Mouse (Mus musculus): ENCODE data around the gene Scgn. TPM values are rescaled to one million over a fixed set of nuclear protein-coding genes. Genes with fewer than 3 reads are reported as not detected.

The Scgn gene
- total RNA-seq (2021), result under 1 TPM; 0.26 to 0.58 TPM

GRCm38 (mm10) chr13:23990928-23991327, at the start of gene Scgn:
Scgn (minus strand) TSS chr13:23991214.
- peak; percentile 21 for DNase-seq
- intact Hi-C loops (cut with DNase I), result no loop called here

DNA sequence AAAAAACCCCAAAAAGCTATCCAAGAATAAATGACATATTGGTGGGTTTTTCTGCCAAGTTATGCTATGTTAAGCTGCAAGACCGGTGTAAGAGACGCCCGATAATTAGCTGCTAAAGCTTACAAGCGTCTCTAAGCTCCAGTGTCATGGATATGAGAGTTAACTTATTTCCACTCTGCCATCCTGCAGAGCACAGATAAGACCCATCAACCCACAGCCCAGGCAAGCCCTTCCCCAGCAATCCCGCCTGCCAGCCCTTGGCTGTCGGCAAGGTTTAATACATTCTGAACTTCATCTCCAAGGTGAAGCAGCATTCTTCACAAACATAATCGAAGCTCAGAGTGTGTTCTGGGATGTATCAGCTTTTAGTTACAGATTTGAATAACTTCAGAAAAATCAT, 49.2 kb upstream of the Scgn start:
- no peak for DNase-seq
- intact Hi-C loops (cut with DNase I), result no loop called here

DNA sequence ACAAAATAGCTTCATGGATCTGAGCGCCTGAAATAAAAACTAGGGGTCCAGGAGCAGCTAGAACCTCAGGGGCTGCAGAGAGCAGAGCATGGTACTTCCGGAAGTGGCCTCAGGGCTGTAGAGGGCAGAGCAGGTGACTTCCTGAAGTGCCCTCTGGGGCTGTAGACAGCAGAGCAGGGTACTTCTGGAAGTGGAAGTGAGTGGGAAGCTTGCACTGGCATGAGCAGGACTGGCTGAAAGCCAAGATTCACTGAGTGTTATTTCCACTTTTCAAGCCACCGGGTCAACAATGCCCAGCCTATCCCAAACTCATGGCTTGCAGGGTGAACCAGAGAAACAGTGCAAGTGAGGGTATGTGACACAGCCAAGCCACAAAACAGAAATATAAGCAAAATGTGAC, 46.5 kb upstream of the Scgn start:
- intact Hi-C loops (cut with DNase I), result loop anchor here (5.0 kb wide), 1 partner anchor 245 kb away; the partner anchor contains the start of gene Carmil1

GRCm38 (mm10) chr13:24036150-24036549, 45.1 kb upstream of the Scgn start:
- DNase-seq, result no peak
- intact Hi-C loops (cut with DNase I), result loop anchor here (5.0 kb wide), 1 partner anchor 246 kb away; the partner anchor contains the start of gene Carmil1

More for the DNA sequence above, 46.5 kb upstream of the Scgn start:
- DNase-seq, result no peak

DNA sequence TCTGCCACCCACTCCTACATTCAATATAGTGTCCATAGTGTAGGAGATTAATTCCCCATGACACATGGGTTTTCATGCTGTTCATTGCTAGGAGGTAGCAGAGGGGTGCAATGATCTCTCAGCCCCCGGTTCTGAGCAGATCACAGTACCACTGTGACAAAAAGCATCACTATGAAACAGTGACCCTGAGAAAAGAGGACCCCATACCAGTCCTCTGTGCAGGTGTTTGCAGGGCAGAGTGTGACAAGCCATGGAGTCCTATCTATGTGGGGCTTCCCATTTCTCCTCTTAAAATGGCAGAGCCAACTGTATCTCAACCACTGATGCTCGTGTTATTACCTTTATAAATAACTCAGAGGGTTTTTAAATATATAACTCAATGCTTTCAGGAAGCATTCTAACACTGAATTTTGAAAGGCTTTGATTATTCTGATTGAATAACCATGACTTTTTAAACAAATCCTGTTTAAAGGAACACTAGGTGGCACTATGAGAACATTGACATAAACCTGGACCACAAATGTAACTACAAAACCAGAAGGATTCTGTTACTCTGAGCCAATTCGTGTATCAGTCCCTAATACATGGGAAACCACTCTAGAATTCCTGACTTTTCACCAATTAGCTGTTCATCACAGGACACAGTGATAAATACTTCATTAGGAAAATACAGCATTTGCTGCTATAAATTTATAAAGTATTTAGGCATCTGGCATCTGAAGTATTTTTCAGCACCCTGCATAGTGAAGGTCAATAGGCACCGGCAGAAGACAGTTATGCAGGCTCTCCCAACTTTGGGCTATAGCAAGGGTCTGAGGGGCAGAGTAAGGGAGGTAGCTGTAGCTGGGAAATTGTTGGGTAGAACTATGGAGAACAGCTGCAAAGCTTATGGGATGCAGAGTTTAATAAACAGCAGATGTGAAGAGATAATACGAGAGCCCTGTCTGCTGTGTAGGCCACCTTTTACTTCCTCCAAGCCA, 36.5 kb upstream of the Scgn start:
- DNase-seq, result no peak
- intact Hi-C loops (cut with DNase I), result no loop called here

GRCm38 (mm10) chr13:24018515-24018914, 27.5 kb upstream of the Scgn start:
- no peak for DNase-seq
- intact Hi-C loops (cut with DNase I), result no loop called here

DNA sequence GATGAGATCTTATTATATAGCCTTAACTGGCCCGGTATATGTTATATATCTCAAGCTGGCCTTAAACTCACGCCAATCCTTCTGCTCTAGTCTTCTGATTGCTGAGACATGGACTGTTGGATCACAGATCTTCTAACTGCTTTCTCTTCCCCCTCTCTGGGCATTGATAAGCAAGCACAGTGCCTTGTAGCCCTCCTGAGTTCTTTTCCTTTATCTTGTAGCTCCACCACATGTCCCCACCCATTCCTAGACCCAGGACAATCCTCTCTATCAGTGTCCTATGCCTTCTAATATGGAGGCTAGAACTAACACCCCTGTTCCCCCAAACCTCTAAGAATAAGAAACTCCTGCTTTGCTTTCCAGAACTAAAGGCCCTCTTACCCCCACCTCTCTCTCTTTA, 14.5 kb upstream of the Scgn start:
- DNase-seq, result no peak
- intact Hi-C loops (cut with DNase I), result loop anchor here (10.0 kb wide), 1 partner anchor 181 kb away; no protein-coding TSS in a partner anchor

DNA sequence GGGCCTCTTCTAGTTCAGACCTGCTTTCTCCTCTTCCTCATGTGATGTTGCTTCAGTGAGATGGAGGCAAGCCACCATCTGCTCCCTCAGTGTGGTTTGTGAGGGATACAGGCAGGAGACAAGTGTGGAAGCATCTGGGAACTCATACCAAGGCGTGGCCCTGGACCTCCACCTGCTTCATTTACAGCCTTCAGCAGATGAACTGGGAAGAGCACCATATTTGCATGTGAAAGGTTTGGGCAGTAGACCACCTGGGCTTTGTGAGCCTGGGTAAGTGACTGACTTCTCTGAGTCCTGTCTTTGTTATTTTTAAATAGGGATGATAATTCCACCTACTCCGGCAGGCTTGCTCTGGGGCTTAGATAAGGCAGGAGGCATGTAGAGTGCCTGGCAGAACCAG, 10.8 kb upstream of the Scgn start:
- intact Hi-C loops (cut with DNase I), result loop anchor here (10.0 kb wide), 1 partner anchor 177 kb away; no protein-coding TSS in a partner anchor
- no peak for DNase-seq

- intact Hi-C loops (cut with DNase I), result loop anchor here (10.0 kb wide), 1 partner anchor 176 kb away; no protein-coding TSS in a partner anchor
- DNase-seq, result peak; percentile 22
Measured at GRCm38 (mm10) chr13:24001081-24001480, 10.1 kb upstream of the Scgn start.

DNA sequence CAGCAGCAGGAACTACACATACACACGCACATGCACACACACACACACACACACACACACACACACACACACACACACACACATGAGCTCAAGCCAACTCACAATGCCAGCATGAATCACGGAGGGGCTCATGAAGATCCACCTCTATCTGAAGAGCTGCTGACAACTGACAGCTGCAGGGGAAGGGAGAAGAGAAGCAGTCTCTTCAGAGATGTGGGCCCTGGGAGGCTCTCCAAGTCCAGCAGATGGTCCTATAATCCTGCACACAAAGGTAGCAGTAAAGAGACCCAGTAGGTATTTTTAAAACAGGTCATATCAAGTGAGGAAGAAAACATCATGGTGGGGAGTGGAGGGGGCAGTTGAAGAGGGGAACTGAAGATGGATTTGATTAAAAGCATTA, 7.8 kb upstream of the Scgn start:
- intact Hi-C loops (cut with DNase I), result no loop called here
- peak; percentile 21 for DNase-seq

GRCm38 (mm10) chr13:23994756-23995155, 3.7 kb upstream of the Scgn start:
- no peak for DNase-seq

DNA sequence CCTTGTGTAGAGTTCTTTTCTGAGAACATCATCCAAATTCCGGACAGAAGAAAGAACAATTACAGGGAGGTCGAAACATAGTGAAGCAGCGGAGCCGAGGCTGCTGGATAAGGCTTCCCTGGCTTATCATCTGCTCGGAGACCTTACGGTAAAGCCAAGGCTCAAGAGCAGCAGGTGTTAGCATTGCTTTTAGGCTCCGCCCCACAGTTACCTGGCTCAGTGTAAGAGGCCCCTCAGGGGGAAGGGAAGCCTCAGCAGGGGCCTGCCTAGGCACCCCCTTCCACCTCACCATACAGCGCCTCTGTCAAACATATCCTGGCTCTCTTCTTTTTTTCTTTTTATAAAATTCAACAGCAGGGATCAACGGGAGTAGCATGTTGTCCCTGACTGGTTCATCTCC, 3.0 kb upstream of the Scgn start:
- no peak for DNase-seq
- intact Hi-C loops (cut with DNase I), result no loop called here

More at GRCm38 (mm10) chr13:23994756-23995155, 3.7 kb upstream of the Scgn start:
- intact Hi-C loops (cut with DNase I), result no loop called here

- DNase-seq, result no peak
Measured at GRCm38 (mm10) chr13:23990451-23990850, 563 bp downstream of the Scgn start.

GRCm38 (mm10) chr13:23985130-23985529, 5.9 kb downstream of the Scgn start:
- no peak for DNase-seq
- intact Hi-C loops (cut with DNase I), result no loop called here

More at GRCm38 (mm10) chr13:23990451-23990850, 563 bp downstream of the Scgn start:
- intact Hi-C loops (cut with DNase I), result no loop called here

- DNase-seq, result no peak
- intact Hi-C loops (cut with DNase I), result no loop called here
Measured at GRCm38 (mm10) chr13:23972271-23972670, 18.7 kb downstream of the Scgn start.

DNA sequence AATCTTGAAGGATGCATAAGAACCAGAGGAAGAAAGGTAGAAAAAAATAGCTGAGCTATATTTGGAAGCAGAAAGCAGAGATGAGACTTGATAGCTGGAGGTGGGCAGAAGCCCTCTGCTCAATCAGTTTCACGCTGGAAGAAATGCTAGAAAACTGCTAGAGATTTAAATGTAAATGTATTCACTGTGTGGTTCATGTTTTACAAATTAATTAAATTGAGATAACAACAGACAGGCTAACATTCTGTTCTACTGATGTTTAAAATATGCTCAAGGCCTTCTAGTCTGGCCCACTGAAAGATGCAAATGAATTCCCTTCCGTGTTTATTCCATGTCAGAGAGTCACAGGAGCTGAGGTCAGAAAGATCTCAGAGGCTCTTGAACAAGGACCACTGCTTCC, 19.1 kb downstream of the Scgn start:
- no peak for DNase-seq
- intact Hi-C loops (cut with DNase I), result no loop called here

- DNase-seq, result no peak
- intact Hi-C loops (cut with DNase I), result no loop called here
Measured at GRCm38 (mm10) chr13:23964909-23965308, 26.1 kb downstream of the Scgn start.

DNA sequence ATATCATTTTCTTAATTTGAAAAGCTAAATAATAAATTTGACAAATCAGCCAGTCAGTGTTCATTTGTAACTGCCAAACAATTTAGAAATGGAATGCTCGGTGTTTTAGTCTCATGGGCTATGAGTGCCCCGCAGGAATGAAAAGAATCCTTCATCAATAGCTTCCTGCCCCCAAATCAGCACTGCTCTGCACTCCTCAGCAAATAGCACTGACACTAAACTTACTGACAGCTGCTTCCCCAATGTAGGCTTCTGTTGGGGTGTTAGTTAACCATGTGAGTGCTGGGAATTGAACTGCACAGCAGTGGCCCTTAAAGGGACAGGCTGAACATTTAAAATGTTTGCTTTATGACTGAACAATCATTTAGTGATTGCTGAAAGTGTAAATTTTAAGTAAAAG, 31.2 kb downstream of the Scgn start:
- intact Hi-C loops (cut with DNase I), result no loop called here
- no peak for DNase-seq

DNA sequence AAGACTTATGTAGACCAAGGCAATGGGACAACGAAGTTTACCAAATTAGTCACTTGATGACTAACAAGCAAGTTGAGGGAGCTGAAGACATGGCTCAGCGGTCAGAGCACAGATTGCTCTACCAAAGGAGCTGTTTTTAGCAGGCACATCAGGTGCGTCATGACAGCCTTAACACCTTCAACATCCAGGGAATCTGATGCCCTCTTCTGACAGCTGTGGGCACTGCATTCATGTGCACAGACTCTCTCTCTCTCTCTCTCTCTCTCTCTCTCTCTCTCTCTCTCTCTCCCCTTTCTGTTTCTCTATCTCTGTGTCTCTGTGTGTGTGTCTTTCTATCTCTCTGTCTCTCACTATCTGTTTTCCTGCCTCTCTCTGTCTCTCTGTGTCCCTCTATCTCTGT, 40.1 kb downstream of the Scgn start:
- peak; percentile 7 for DNase-seq
- intact Hi-C loops (cut with DNase I), result no loop called here

DNA sequence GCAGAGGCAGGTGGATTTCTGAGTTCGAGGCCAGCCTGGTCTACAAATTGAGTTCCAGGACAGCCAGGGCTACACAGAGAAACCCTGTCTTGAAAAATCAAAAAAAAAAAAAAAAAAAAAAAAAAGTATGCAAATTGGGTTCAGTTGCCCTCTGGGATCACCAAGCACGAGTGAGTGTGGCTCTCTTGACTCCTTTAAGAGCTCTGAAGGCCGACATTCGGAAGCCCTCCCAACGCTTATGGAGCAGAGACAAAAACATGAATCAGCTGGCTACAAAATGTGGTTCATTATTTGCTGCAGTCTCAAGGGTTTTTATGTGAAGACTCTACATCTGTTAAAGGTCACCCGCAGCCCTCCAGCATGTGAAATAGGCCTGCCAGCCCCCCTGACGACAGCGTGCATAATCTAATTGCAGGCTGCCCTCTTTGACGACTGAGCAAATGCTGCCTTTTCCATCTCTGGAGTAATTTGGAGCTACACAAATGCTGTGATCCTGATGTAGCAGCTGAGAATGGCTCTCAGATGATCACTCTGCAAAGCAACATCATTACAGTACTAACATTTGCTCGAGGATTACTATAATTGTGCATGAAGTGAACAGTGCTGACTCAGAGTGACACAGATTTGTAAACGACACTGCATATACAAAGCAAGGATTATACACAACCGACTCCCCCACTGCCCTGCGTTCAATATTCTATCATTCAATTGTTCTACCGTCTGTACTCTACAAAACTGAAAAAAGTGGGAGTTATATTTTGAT, 41.3 kb downstream of the Scgn start:
- peak; percentile 37 for DNase-seq
- intact Hi-C loops (cut with DNase I), result no loop called here

- intact Hi-C loops (cut with DNase I), result no loop called here
- no peak for DNase-seq
Measured at GRCm38 (mm10) chr13:23946254-23946653, 44.8 kb downstream of the Scgn start.

Measured in left cerebral cortex, postnatal 4 days (tissue).